Mouse (Mus musculus) lung, embryonic 16.5 days (tissue): ENCODE measurements at regions not wholly inside any gene's neighbourhood (a gene's known extent, or its start where the extent isn't known, plus 50 kb on each side); places are given as distances from the start of the nearest gene placed in this dataset.

Experiments
- ATAC-seq: fragments of 200-750 bp; cut with Nextera tagmentation; 2 replicates; pipeline ENCODE4 v1.8.0; 2017; ENCODE audit warnings: low read depth, mild to moderate bottlenecking, moderate library complexity
- H3K27ac ChIP-seq: fragments of 300-500 bp; sonication (generic); 2 replicates; pipeline ENCODE4 v1.5.1; 2014; ENCODE audit warnings: mild to moderate bottlenecking, control low read depth, low read length
- H3K27me3 ChIP-seq: fragments of 300-500 bp; sonication (generic); 2 replicates; pipeline ENCODE4 v1.6.1; 2014; ENCODE audit warnings: low read depth, low read length, mixed read lengths; ENCODE audit not compliant: control insufficient read depth, insufficient read depth
- H3K36me3 ChIP-seq: fragments of 300-500 bp; sonication (generic); 2 replicates; pipeline ENCODE4 v1.6.1; 2014; ENCODE audit warnings: low read length; ENCODE audit not compliant: control insufficient read depth, insufficient read depth
- H3K4me1 ChIP-seq: fragments of 300-500 bp; sonication (generic); replicated peaks from 2 replicates; pipeline ENCODE4 v1.6.1; 2014; ENCODE audit warnings: low read length, mixed read lengths; ENCODE audit not compliant: control insufficient read depth, insufficient read depth
- H3K4me2 ChIP-seq: fragments of 300-500 bp; sonication (generic); 2 replicates; pipeline ENCODE4 v1.6.1; 2014; ENCODE audit warnings: low read depth, low read length, control low read depth
- H3K4me3 ChIP-seq: fragments of 300-500 bp; sonication (generic); 2 replicates; pipeline ENCODE4 v1.5.1; 2014; ENCODE audit warnings: mild to moderate bottlenecking, low read length, control low read depth
- H3K9ac ChIP-seq: fragments of 300-500 bp; sonication (generic); 2 replicates; pipeline ENCODE4 v1.6.1; 2014; ENCODE audit warnings: low read length, control low read depth
- H3K9me3 ChIP-seq: fragments of 300-500 bp; sonication (generic); 2 replicates; pipeline ENCODE4 v1.6.1; 2016; ENCODE audit warnings: low read length; ENCODE audit not compliant: control insufficient read depth
- WGBS: fragments of 180-500 bp; shearing (Covaris S2); extraction: QIAGEN DNeasy Blood & Tissue Kit; methylation state at CpG from one replicate; pipeline ENCODE4 v1.1.7; 2014; 5-methylcytosine and 5-hydroxymethylcytosine counted together

GRCm38 (mm10) chr14:76279561-76279960, 135.2 kb upstream of the Tsc22d1 start:
- H3K36me3 ChIP-seq, result no peaks in the 10 kb centered on the region
- no peak overlapping the region for H3K4me3 ChIP-seq
- no peak overlapping the region for H3K27ac ChIP-seq
- H3K4me1 ChIP-seq, result peaks cover 3% of the 10 kb centered on the region; the same call in 1 of the 2 replicates
- H3K4me2 ChIP-seq, result no peak overlapping the region
- no peaks in the 10 kb centered on the region for H3K9me3 ChIP-seq
- H3K27me3 ChIP-seq, result no peaks in the 10 kb centered on the region
- no peak for ATAC-seq
- WGBS, result 77% methylated on average over 19 of the region's 19 CpGs
- no peak overlapping the region for H3K9ac ChIP-seq

GRCm38 (mm10) chr14:76281867-76282266, 132.9 kb upstream of the Tsc22d1 start:
- ATAC-seq, result peak; percentile 41; the same call in 1 of the 2 replicates
- Histone ChIP-seq H3K27me3 (no peaks in the 10 kb centered on the region), H3K4me2 (no peak overlapping the region), H3K4me1 (peaks cover 3% of the 10 kb centered on the region; the same call in 1 of the 2 replicates), H3K9me3 (no peaks in the 10 kb centered on the region), H3K4me3 (no peak overlapping the region), H3K36me3 (no peaks in the 10 kb centered on the region), H3K27ac (no peak overlapping the region), H3K9ac (no peak overlapping the region)
- WGBS, result 11% methylated on average over 5 of the region's 5 CpGs

GRCm38 (mm10) chr14:76287768-76288167, 127.0 kb upstream of the Tsc22d1 start:
- Histone ChIP-seq H3K27ac (no peak overlapping the region), H3K36me3 (no peaks in the 10 kb centered on the region), H3K9me3 (no peaks in the 10 kb centered on the region), H3K9ac (no peak overlapping the region), H3K4me2 (no peak overlapping the region), H3K4me3 (no peak overlapping the region), H3K4me1 (no peaks in the 10 kb centered on the region), H3K27me3 (no peaks in the 10 kb centered on the region)
- no peak for ATAC-seq
- WGBS, result 86% methylated on average over 8 of the region's 8 CpGs

- H3K27me3 ChIP-seq, result no peaks in the 10 kb centered on the region
- ATAC-seq, result no peak
- 78% methylated on average over 9 of the region's 9 CpGs for WGBS
Observed at GRCm38 (mm10) chr14:76290401-76291018, 124.3 kb upstream of the Tsc22d1 start.

GRCm38 (mm10) chr14:76292211-76292610, 122.5 kb upstream of the Tsc22d1 start:
- Histone ChIP-seq H3K9me3 (no peaks in the 10 kb centered on the region), H3K4me1 (peaks cover 2% of the 10 kb centered on the region; the same call in 1 of the 2 replicates), H3K27me3 (no peaks in the 10 kb centered on the region), H3K4me3 (no peak overlapping the region), H3K4me2 (no peak overlapping the region), H3K27ac (no peak overlapping the region), H3K36me3 (no peaks in the 10 kb centered on the region), H3K9ac (no peak overlapping the region)
- ATAC-seq, result peak; percentile 59
- 17% methylated on average over 4 of the region's 4 CpGs for WGBS

More at GRCm38 (mm10) chr14:76290401-76291018, 124.3 kb upstream of the Tsc22d1 start:
- Histone ChIP-seq H3K9me3 (no peaks in the 10 kb centered on the region), H3K9ac (no peak overlapping the region), H3K27ac (no peak overlapping the region), H3K4me3 (no peak overlapping the region), H3K4me1 (no peaks in the 10 kb centered on the region), H3K36me3 (no peaks in the 10 kb centered on the region), H3K4me2 (no peak overlapping the region)

GRCm38 (mm10) chr14:76295411-76296169, 119.2 kb upstream of the Tsc22d1 start:
- Histone ChIP-seq H3K4me1 (peaks cover 2% of the 10 kb centered on the region; the same call in 1 of the 2 replicates), H3K36me3 (no peaks in the 10 kb centered on the region), H3K4me3 (no peak overlapping the region; the same call in 1 of the 2 replicates), H3K27ac (no peak overlapping the region), H3K9me3 (no peaks in the 10 kb centered on the region), H3K4me2 (peak overlapping the region; percentile 29), H3K9ac (no peak overlapping the region), H3K27me3 (no peaks in the 10 kb centered on the region)
- 43% methylated on average over 18 of the region's 18 CpGs for WGBS
- ATAC-seq, result peak; percentile 77

GRCm38 (mm10) chr14:76297864-76298263, 116.9 kb upstream of the Tsc22d1 start:
- ATAC-seq, result no peak
- WGBS, result 79% methylated on average over 5 of the region's 5 CpGs
- peaks cover 2% of the 10 kb centered on the region; the same call in 1 of the 2 replicates for H3K4me1 ChIP-seq
- H3K4me2 ChIP-seq, result no peak overlapping the region
- H3K4me3 ChIP-seq, result no peak overlapping the region
- no peaks in the 10 kb centered on the region for H3K27me3 ChIP-seq
- no peaks in the 10 kb centered on the region for H3K9me3 ChIP-seq
- no peaks in the 10 kb centered on the region for H3K36me3 ChIP-seq
- no peak overlapping the region for H3K27ac ChIP-seq
- no peak overlapping the region for H3K9ac ChIP-seq

- no peaks in the 10 kb centered on the region for H3K27me3 ChIP-seq
- H3K9ac ChIP-seq, result no peak overlapping the region
- no peak overlapping the region for H3K4me2 ChIP-seq
- WGBS, result 43% methylated on average over 11 of the region's 11 CpGs
- H3K36me3 ChIP-seq, result no peaks in the 10 kb centered on the region
- no peak overlapping the region for H3K4me3 ChIP-seq
- no peaks in the 10 kb centered on the region for H3K9me3 ChIP-seq
- no peak overlapping the region for H3K27ac ChIP-seq
- ATAC-seq, result no peak; the same call in 1 of the 2 replicates
- H3K4me1 ChIP-seq, result no peaks in the 10 kb centered on the region; the same call in 1 of the 2 replicates
Observed at GRCm38 (mm10) chr14:76302322-76302991, 112.3 kb upstream of the Tsc22d1 start.

- H3K27me3 ChIP-seq, result no peaks in the 10 kb centered on the region
- no peaks in the 10 kb centered on the region for H3K9me3 ChIP-seq
- ATAC-seq, result no peak
- peaks cover 14% of the 10 kb centered on the region for H3K4me1 ChIP-seq
- no peaks in the 10 kb centered on the region for H3K36me3 ChIP-seq
- no peak overlapping the region for H3K4me2 ChIP-seq
- H3K4me3 ChIP-seq, result no peak overlapping the region
- H3K9ac ChIP-seq, result no peak overlapping the region
- no peak overlapping the region for H3K27ac ChIP-seq
- 49% methylated on average over 2 of the region's 2 CpGs for WGBS
Observed at GRCm38 (mm10) chr14:76307603-76308002, 107.2 kb upstream of the Tsc22d1 start.
